Mouse (Mus musculus): ENCODE results near the gene Gabrb3.

DNA sequence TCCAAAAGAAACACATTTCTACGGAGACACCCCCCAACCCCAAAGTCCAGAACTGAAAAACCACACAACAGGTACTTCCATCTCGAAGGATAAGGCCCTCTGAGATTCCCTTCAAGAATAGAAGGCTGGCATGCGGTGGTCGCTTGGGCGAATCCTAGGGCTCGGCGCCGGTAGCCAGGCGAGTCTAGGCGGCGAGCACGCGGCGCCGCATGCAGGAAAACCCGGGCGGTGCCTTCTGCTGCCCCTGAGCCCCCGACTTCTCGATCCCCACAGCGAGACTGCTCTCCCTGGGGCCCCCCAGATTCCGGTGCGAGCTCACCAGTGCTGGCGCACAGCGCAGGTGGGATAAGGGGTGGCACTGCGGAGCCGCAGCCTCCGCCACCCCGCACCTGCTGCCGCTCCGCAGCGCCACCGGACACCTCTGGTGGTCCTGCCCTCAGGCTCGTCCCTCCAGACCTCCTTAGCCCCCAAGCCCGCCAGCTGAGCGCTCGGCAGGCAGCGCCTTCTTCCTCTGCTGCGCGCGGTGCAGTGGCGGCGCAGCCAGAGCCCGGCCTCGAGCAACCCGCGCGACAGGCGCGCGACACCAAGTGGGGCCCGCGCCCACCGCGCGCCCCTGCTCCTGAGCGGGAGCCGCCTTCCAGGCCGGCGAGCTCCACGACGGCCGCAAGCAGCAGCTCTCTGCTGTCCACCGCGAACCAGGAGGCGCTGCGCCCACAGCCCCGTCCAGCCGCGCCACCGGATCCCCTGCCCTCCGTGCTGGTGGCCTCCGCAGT lies 89.6 kb downstream of the Gabrb3 start:
- TF ChIP-seq CTCF (IDR thresholded peaks at IDR 0.05; ENCODE audit: control insufficient read depth, insufficient read depth, low read length) (no peak), POLR2A (IDR thresholded peaks at IDR 0.05; ENCODE audit: borderline replicate concordance, control insufficient read depth, low read depth, low read length) (no peak)
